Mouse (Mus musculus) E14TG2a.4 (cell line): ENCODE data around the gene Ubqlnl.

Experiments
- CTCF ChIP-seq: conservative IDR thresholded peaks from 2 replicates; pipeline ENCODE4 v1.5.1; 2014; ENCODE audit warnings: low read length
- NANOG ChIP-seq: IDR thresholded peaks from 2 replicates; pipeline ENCODE4 v1.6.1; 2014; ENCODE audit warnings: borderline replicate concordance, low read length, mixed read lengths
- POU5F1 ChIP-seq: IDR thresholded peaks from 2 replicates; pipeline ENCODE4 v1.6.1; 2014; ENCODE audit warnings: low read length, borderline replicate concordance

GRCm38 (mm10) chr7:104169634-104170204 lies 19.4 kb upstream of the Ubqlnl start:
- no peak for TF ChIP-seq NANOG
- no peak for TF ChIP-seq CTCF
- no peak for TF ChIP-seq POU5F1
